Mouse (Mus musculus): ENCODE data around the gene Crabp2. TPM values are rescaled to one million over a fixed set of nuclear protein-coding genes. Genes with fewer than 3 reads are reported as not detected.
A peak's percentile ranks its signal among the peaks of the same experiment; 100 is the strongest.

Crabp2 gene
- polyA plus RNA-seq, 1 experiment from 2014 or later: 44.3 TPM

- Histone ChIP-seq H3K27me3 (ENCODE audit: control insufficient read depth, insufficient read depth, low read length) (no peaks in the 10 kb centered on the region), H3K4me1 (replicated peaks; ENCODE audit: control insufficient read depth, insufficient read depth) (peaks cover 5% of the 10 kb centered on the region), H3K4me3 (ENCODE audit: low read depth, low read length) (peak overlapping the region; percentile 48), H3K9me3 (ENCODE audit: control insufficient read depth, low read length) (no peaks in the 10 kb centered on the region), H3K36me3 (ENCODE audit: control insufficient read depth, insufficient read depth, low read length) (no peaks in the 10 kb centered on the region), H3K27ac (replicated peaks) (peak overlapping the region; percentile 89), H3K9ac (ENCODE audit: low read length) (peak overlapping the region; percentile 72), H3K4me2 (replicated peaks; ENCODE audit: low read depth) (peak overlapping the region; percentile 87)
- under 1% methylated on average over 27 of the region's 27 CpGs for WGBS
- TF ChIP-seq EP300 (optimal IDR thresholded peaks at IDR 0.05) (no peak), CTCF (IDR thresholded peaks at IDR 0.05; ENCODE audit: low read depth) (peak; percentile 98)
- ATAC-seq (ENCODE audit: low FRiP score, low TSS enrichment) (peak; percentile 97), DNase-seq (ENCODE audit: low spot score) (peak; percentile 91)
These were observed 12.2 kb downstream of the Crabp2 start for GRCm38 (mm10) chr3:87960586-87961191.

GRCm38 (mm10) chr3:87970184-87970938, 21.9 kb downstream of the Crabp2 start:
- Histone ChIP-seq H3K4me3 (ENCODE audit: low read depth, low read length) (peak overlapping the region; percentile 50), H3K4me1 (replicated peaks; ENCODE audit: control insufficient read depth, insufficient read depth) (no peaks in the 10 kb centered on the region), H3K9me3 (ENCODE audit: control insufficient read depth, low read length) (no peaks in the 10 kb centered on the region), H3K27ac (replicated peaks) (peak overlapping the region; percentile 69; the same call in 1 of the 2 replicates), H3K4me2 (replicated peaks; ENCODE audit: low read depth) (peak overlapping the region; percentile 76), H3K36me3 (ENCODE audit: control insufficient read depth, insufficient read depth, low read length) (no peaks in the 10 kb centered on the region), H3K9ac (ENCODE audit: low read length) (peak overlapping the region; percentile 52; the same call in 1 of the 2 replicates), H3K27me3 (ENCODE audit: control insufficient read depth, insufficient read depth, low read length) (no peaks in the 10 kb centered on the region)
- under 1% methylated on average over 21 of the region's 21 CpGs for WGBS
- TF ChIP-seq CTCF (IDR thresholded peaks at IDR 0.05; ENCODE audit: low read depth) (peak; percentile 85), EP300 (optimal IDR thresholded peaks at IDR 0.05) (no peak)
- DNase-seq (ENCODE audit: low spot score): peak; percentile 58
- no peak for ATAC-seq (ENCODE audit: low FRiP score, low TSS enrichment)

GRCm38 (mm10) chr3:87970939-87971488, 22.5 kb downstream of the Crabp2 start, which contains the start of gene Nes:
Nes (plus strand) TSS chr3:87971078.
- H3K4me1 ChIP-seq (replicated peaks; ENCODE audit: control insufficient read depth, insufficient read depth): no peaks in the 10 kb centered on the region
- no peaks in the 10 kb centered on the region for H3K27me3 ChIP-seq (ENCODE audit: control insufficient read depth, insufficient read depth, low read length)
- peak within 1 kb of the TSS; percentile 50 for H3K4me3 ChIP-seq (ENCODE audit: low read depth, low read length)
- H3K36me3 ChIP-seq (ENCODE audit: control insufficient read depth, insufficient read depth, low read length): no peaks in the 10 kb centered on the region
- ATAC-seq (ENCODE audit: low FRiP score, low TSS enrichment) (peak; percentile 64; the same call in 1 of the 2 replicates), DNase-seq (ENCODE audit: low spot score) (peak; percentile 54)
- H3K9me3 ChIP-seq (ENCODE audit: control insufficient read depth, low read length): no peaks in the 10 kb centered on the region
- peak within 1 kb of the TSS; percentile 76 for H3K4me2 ChIP-seq (replicated peaks; ENCODE audit: low read depth)
- WGBS: under 1% methylated on average over 44 of the region's 44 CpGs
- TF ChIP-seq EP300 (optimal IDR thresholded peaks at IDR 0.05) (no peak), CTCF (IDR thresholded peaks at IDR 0.05; ENCODE audit: low read depth) (no peak)
- H3K9ac ChIP-seq (ENCODE audit: low read length): peak within 1 kb of the TSS; percentile 63
- H3K27ac ChIP-seq (replicated peaks): peak within 1 kb of the TSS; percentile 69; the same call in 1 of the 2 replicates

- DNase-seq (ENCODE audit: low spot score): no peak
- H3K4me2 ChIP-seq (replicated peaks; ENCODE audit: low read depth): peak overlapping the region; percentile 76
- no peak for TF ChIP-seq CTCF (IDR thresholded peaks at IDR 0.05; ENCODE audit: low read depth)
- TF ChIP-seq EP300 (optimal IDR thresholded peaks at IDR 0.05): no peak
- peak; percentile 33; the same call in 1 of the 2 replicates for ATAC-seq (ENCODE audit: low FRiP score, low TSS enrichment)
- no peaks in the 10 kb centered on the region for H3K9me3 ChIP-seq (ENCODE audit: control insufficient read depth, low read length)
- no peaks in the 10 kb centered on the region for H3K27me3 ChIP-seq (ENCODE audit: control insufficient read depth, insufficient read depth, low read length)
- H3K36me3 ChIP-seq (ENCODE audit: control insufficient read depth, insufficient read depth, low read length): no peaks in the 10 kb centered on the region
- peak overlapping the region; percentile 50 for H3K4me3 ChIP-seq (ENCODE audit: low read depth, low read length)
- under 1% methylated on average over 50 of the region's 60 CpGs for WGBS
- H3K27ac ChIP-seq (replicated peaks): peak overlapping the region; percentile 35; the same call in 1 of the 2 replicates
- H3K4me1 ChIP-seq (replicated peaks; ENCODE audit: control insufficient read depth, insufficient read depth): no peaks in the 10 kb centered on the region
- H3K9ac ChIP-seq (ENCODE audit: low read length): peak overlapping the region; percentile 63
These were observed 23.2 kb downstream of the Crabp2 start for GRCm38 (mm10) chr3:87971489-87972202.

GRCm38 (mm10) chr3:87972203-87972664, 23.8 kb downstream of the Crabp2 start:
- Histone ChIP-seq H3K36me3 (ENCODE audit: control insufficient read depth, insufficient read depth, low read length) (no peaks in the 10 kb centered on the region; the same call in 1 of the 2 replicates), H3K27me3 (ENCODE audit: control insufficient read depth, insufficient read depth, low read length) (no peaks in the 10 kb centered on the region), H3K4me1 (replicated peaks; ENCODE audit: control insufficient read depth, insufficient read depth) (no peaks in the 10 kb centered on the region), H3K9me3 (ENCODE audit: control insufficient read depth, low read length) (no peaks in the 10 kb centered on the region), H3K9ac (ENCODE audit: low read length) (peak overlapping the region; percentile 63; the same call in 1 of the 2 replicates), H3K4me2 (replicated peaks; ENCODE audit: low read depth) (peak overlapping the region; percentile 76), H3K4me3 (ENCODE audit: low read depth, low read length) (peak overlapping the region; percentile 50), H3K27ac (replicated peaks) (no peak overlapping the region)
- ATAC-seq (ENCODE audit: low FRiP score, low TSS enrichment) (no peak), DNase-seq (ENCODE audit: low spot score) (no peak)
- WGBS: 29% methylated on average over 8 of the region's 8 CpGs
- TF ChIP-seq EP300 (optimal IDR thresholded peaks at IDR 0.05): no peak
- TF ChIP-seq CTCF (IDR thresholded peaks at IDR 0.05; ENCODE audit: low read depth): no peak
